Mouse (Mus musculus): ENCODE measurements at regions not wholly inside any gene's neighbourhood (a gene's known extent, or its start where the extent isn't known, plus 50 kb on each side); places are given as distances from the start of the nearest gene placed in this dataset.

GRCm38 (mm10) chr5:97831421-97831820, 199.4 kb downstream of the Antxr2 start:
- H3K9me3 ChIP-seq (ENCODE audit: control insufficient read depth, low read length) = no peaks in the 10 kb centered on the region
- peaks cover 0 to 2% of the 10 kb centered on the region in 2 experiments; a peak in 1 of 4 replicates for H3K4me1 ChIP-seq (replicated peaks; ENCODE audit: control insufficient read depth in 2 of 2, insufficient read depth in 2 of 2, low read length in 1 of 2)
- no peak for DNase-seq (ENCODE audit: low read depth in 3 of 3, low spot score in 3 of 3)
- H3K36me3 ChIP-seq (replicated peaks; ENCODE audit: control insufficient read depth, insufficient read depth, low read depth) = no peaks in the 10 kb centered on the region
- no peak overlapping the region for H3K27ac ChIP-seq
- H3K4me3 ChIP-seq (ENCODE audit: insufficient read depth in 1 of 2, low read depth in 2 of 2, low read length in 2 of 2) = no peak overlapping the region
- H3K27me3 ChIP-seq (ENCODE audit: control insufficient read depth, insufficient read depth, low read length) = no peaks in the 10 kb centered on the region
- WGBS (ENCODE audit: insufficient replicate concordance) = 54% methylated on average over 1 of the region's 1 CpGs
- TF ChIP-seq EP300 (IDR thresholded peaks at IDR 0.05; ENCODE audit: low read depth) (no peak), CTCF (IDR thresholded peaks at IDR 0.05; ENCODE audit: low read depth) (no peak)
- H3K9ac ChIP-seq (replicated peaks) = no peak overlapping the region
- ATAC-seq (ENCODE audit: insufficient read depth) = no peak
- H3K4me2 ChIP-seq (ENCODE audit: low read depth) = no peak overlapping the region

GRCm38 (mm10) chr5:97817485-97817884, 213.4 kb downstream of the Antxr2 start:
- ATAC-seq (ENCODE audit: insufficient read depth) = no peak
- 64% methylated on average over 3 of the region's 3 CpGs for WGBS (ENCODE audit: insufficient replicate concordance)
- Histone ChIP-seq H3K9me3 (ENCODE audit: control insufficient read depth, low read length) (no peaks in the 10 kb centered on the region), H3K9ac (replicated peaks) (no peak overlapping the region), H3K4me2 (ENCODE audit: low read depth) (no peak overlapping the region), H3K27ac (no peak overlapping the region), H3K4me1 (replicated peaks; ENCODE audit: control insufficient read depth in 2 of 2, insufficient read depth in 2 of 2, low read length in 1 of 2) (no peaks in the 10 kb centered on the region), H3K27me3 (ENCODE audit: control insufficient read depth, insufficient read depth, low read length) (no peaks in the 10 kb centered on the region), H3K36me3 (replicated peaks; ENCODE audit: control insufficient read depth, insufficient read depth, low read depth) (no peaks in the 10 kb centered on the region), H3K4me3 (ENCODE audit: insufficient read depth in 1 of 2, low read depth in 2 of 2, low read length in 2 of 2) (no peak overlapping the region)
- no peak for DNase-seq (ENCODE audit: low read depth in 3 of 3, low spot score in 3 of 3)
- no peak for TF ChIP-seq EP300 (IDR thresholded peaks at IDR 0.05; ENCODE audit: low read depth)
- no peak for TF ChIP-seq CTCF (IDR thresholded peaks at IDR 0.05; ENCODE audit: low read depth)

DNA sequence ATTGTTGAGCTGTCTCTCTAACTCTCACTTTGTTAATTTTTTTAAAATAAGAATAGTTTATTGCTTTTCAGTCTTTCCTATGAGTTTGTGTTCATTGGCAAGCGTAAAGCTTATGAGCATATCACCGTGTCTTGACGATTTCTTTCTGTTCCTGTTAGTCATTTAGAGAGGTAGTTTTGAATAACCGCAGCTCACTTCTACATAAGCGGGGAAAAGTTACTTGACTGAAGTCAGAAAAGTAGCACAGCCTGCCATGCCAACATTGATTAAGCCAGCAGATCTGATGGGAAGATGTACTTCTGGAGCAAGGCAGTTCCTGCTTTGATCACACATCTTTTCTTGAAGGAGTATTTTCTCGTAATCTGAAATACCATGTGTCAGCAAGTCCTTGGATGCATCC, 215.5 kb downstream of the Antxr2 start:
- Histone ChIP-seq H3K9me3 (ENCODE audit: control insufficient read depth, low read length) (no peaks in the 10 kb centered on the region), H3K27me3 (ENCODE audit: control insufficient read depth, insufficient read depth, low read length) (no peaks in the 10 kb centered on the region), H3K36me3 (replicated peaks; ENCODE audit: control insufficient read depth, insufficient read depth, low read depth) (no peaks in the 10 kb centered on the region), H3K4me1 (replicated peaks; ENCODE audit: control insufficient read depth in 2 of 2, insufficient read depth in 2 of 2, low read length in 1 of 2) (no peaks in the 10 kb centered on the region), H3K4me2 (ENCODE audit: low read depth) (no peak overlapping the region), H3K4me3 (ENCODE audit: insufficient read depth in 1 of 2, low read depth in 2 of 2, low read length in 2 of 2) (no peak overlapping the region), H3K27ac (no peak overlapping the region), H3K9ac (replicated peaks) (no peak overlapping the region)
- no peak for DNase-seq (ENCODE audit: low read depth in 3 of 3, low spot score in 3 of 3)
- ATAC-seq (ENCODE audit: insufficient read depth) = no peak
- TF ChIP-seq CTCF (IDR thresholded peaks at IDR 0.05; ENCODE audit: low read depth) (no peak), EP300 (IDR thresholded peaks at IDR 0.05; ENCODE audit: low read depth) (no peak)
- WGBS (ENCODE audit: insufficient replicate concordance) = 73% methylated on average over 6 of the region's 6 CpGs

DNA sequence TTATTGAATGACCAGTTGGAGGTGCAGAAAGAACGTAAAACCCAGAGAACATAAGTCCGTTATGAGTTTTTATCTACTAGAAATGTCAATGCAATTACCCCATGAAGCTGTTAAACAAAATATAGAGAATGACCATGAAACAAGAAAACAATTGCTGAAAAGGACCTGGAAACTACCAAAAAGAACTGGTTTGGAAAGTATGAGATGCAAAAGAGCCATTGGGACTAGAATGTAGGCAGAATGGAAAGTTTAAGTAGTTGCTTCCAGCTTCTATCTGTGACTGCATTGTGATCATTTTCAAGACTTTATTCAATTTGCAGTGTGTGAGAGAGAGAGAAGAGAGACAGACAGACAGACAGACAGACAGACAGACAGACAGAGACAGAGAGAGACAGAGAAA, 216.1 kb downstream of the Antxr2 start:
- no peak overlapping the region for H3K4me2 ChIP-seq (ENCODE audit: low read depth)
- H3K4me1 ChIP-seq (replicated peaks; ENCODE audit: control insufficient read depth in 2 of 2, insufficient read depth in 2 of 2, low read length in 1 of 2) = no peaks in the 10 kb centered on the region
- DNase-seq (ENCODE audit: low read depth in 3 of 3, low spot score in 3 of 3) (no peak), ATAC-seq (ENCODE audit: insufficient read depth) (no peak)
- H3K4me3 ChIP-seq (ENCODE audit: insufficient read depth in 1 of 2, low read depth in 2 of 2, low read length in 2 of 2) = no peak overlapping the region
- H3K9ac ChIP-seq (replicated peaks) = no peak overlapping the region
- H3K9me3 ChIP-seq (ENCODE audit: control insufficient read depth, low read length) = no peaks in the 10 kb centered on the region
- 73% methylated on average over 2 of the region's 2 CpGs for WGBS (ENCODE audit: insufficient replicate concordance)
- H3K27me3 ChIP-seq (ENCODE audit: control insufficient read depth, insufficient read depth, low read length) = no peaks in the 10 kb centered on the region
- TF ChIP-seq CTCF (IDR thresholded peaks at IDR 0.05; ENCODE audit: low read depth) (no peak), EP300 (IDR thresholded peaks at IDR 0.05; ENCODE audit: low read depth) (no peak)
- H3K36me3 ChIP-seq (replicated peaks; ENCODE audit: control insufficient read depth, insufficient read depth, low read depth) = no peaks in the 10 kb centered on the region
- H3K27ac ChIP-seq = no peak overlapping the region

DNA sequence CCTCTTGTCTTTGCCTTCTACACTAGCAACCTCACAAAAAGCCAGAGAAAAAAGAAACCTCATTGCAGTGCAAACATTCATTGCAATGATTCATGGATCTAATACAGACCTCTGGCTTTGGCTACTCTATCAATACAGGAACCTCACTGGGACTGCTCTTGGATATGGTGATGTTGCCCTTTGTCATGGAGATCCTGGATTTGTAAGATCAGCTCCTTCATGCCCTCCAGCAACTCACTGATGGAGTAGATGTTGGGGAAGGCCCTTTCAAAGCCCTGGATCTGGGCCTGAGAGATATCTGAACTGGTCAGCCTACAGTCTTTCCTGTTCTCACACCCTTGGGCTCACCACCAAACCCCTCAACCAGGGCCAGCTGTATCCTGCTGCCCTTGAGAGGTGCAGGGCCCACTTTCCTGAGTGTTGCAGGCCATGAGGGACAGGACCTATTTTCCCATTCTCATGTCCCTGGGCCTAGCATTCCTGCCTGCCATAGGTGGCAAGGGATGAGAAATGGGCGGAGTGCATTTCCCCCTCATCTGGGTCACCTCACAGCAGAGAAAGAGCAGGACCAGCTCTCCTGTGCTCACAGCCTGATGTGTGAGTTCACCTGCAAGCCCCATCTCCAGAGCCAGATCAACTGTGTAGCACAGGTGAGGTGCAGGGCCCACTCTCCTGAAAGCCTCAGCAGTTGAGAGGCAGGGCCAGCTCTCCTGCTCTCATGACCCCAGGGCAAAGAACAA, 218.1 kb downstream of the Antxr2 start:
- TF ChIP-seq CTCF (IDR thresholded peaks at IDR 0.05; ENCODE audit: low read depth) (no peak), EP300 (IDR thresholded peaks at IDR 0.05; ENCODE audit: low read depth) (no peak)
- Histone ChIP-seq H3K4me1 (replicated peaks; ENCODE audit: control insufficient read depth in 2 of 2, insufficient read depth in 2 of 2, low read length in 1 of 2) (no peaks in the 10 kb centered on the region), H3K4me2 (ENCODE audit: low read depth) (no peak overlapping the region), H3K27me3 (ENCODE audit: control insufficient read depth, insufficient read depth, low read length) (no peaks in the 10 kb centered on the region), H3K27ac (no peak overlapping the region), H3K9me3 (ENCODE audit: control insufficient read depth, low read length) (no peaks in the 10 kb centered on the region), H3K4me3 (ENCODE audit: insufficient read depth in 1 of 2, low read depth in 2 of 2, low read length in 2 of 2) (no peak overlapping the region), H3K36me3 (replicated peaks; ENCODE audit: control insufficient read depth, insufficient read depth, low read depth) (no peaks in the 10 kb centered on the region), H3K9ac (replicated peaks) (no peak overlapping the region)
- ATAC-seq (ENCODE audit: insufficient read depth) = no peak
- DNase-seq (ENCODE audit: low read depth in 3 of 3, low spot score in 3 of 3) = no peak
- WGBS (ENCODE audit: insufficient replicate concordance) = 68% methylated on average over 1 of the region's 1 CpGs

All from liver, embryonic 14.5 days (tissue).